Mouse (Mus musculus) C2C12 (cell line): ENCODE data around the gene Sept7.

Experiments used
- CEBPB ChIP-seq: IDR thresholded peaks from one replicate; pipeline ENCODE4 v1.6.1; 2011; ENCODE audit warnings: low read depth, mild to moderate bottlenecking, control low read depth, moderate library complexity
- CTCF ChIP-seq: IDR thresholded peaks from one replicate; pipeline ENCODE4 v1.5.1; 2011; ENCODE audit not compliant: control insufficient read depth, insufficient read depth, insufficient read length
- FOSL1 ChIP-seq: IDR thresholded peaks from one replicate; pipeline ENCODE4 v1.8.0; 2011; ENCODE audit warnings: mild to moderate bottlenecking, low read length; ENCODE audit not compliant: poor library complexity, insufficient read depth, severe bottlenecking
- MAX ChIP-seq: IDR thresholded peaks from one replicate; pipeline ENCODE4 v1.6.1; 2011; ENCODE audit warnings: mild to moderate bottlenecking, control low read depth
- MYOD1 ChIP-seq: IDR thresholded peaks from one replicate; pipeline ENCODE4 v1.6.1; 2011; ENCODE audit warnings: low read depth; ENCODE audit not compliant: control insufficient read depth, insufficient read length
- MYOG ChIP-seq: IDR thresholded peaks from one replicate; pipeline ENCODE4 v1.6.1; 2011; ENCODE audit not compliant: control insufficient read depth, insufficient read length; ENCODE audit errors: extremely low read depth
- USF1 ChIP-seq: IDR thresholded peaks from one replicate; pipeline ENCODE4 v1.6.1; 2011; ENCODE audit warnings: low read depth, mild to moderate bottlenecking, control low read depth, moderate library complexity

- TF ChIP-seq CTCF (no peak), CEBPB (no peak), MAX (no peak), MYOG (no peak), MYOD1 (no peak), USF1 (no peak), FOSL1 (no peak)
Observed at GRCm38 (mm10) chr9:25224959-25225358, 27.3 kb upstream of the Sept7 start.
